Mouse (Mus musculus) left cerebral cortex, adult 2 months (tissue): ENCODE measurements around the gene Adam29. TPM values are rescaled to one million over a fixed set of nuclear protein-coding genes. Genes with fewer than 3 reads are reported as not detected.

Experiments used
- DNase-seq, 2 experiments: peaks; one replicate each; pipeline ENCODE4 v3.0.0; 2021 to 2022; ENCODE audit warnings: low spot score in 2 of 2, mixed read lengths in 1 of 2; ENCODE audit errors: extremely low spot score in 1 of 2
- H3K27ac ChIP-seq: fragments of 200-600 bp; 2 replicates; pipeline ENCODE4 v1.8.1; 2022
- H3K4me3 ChIP-seq: fragments of 200-600 bp; 2 replicates; pipeline ENCODE4 v1.8.1; 2022
- CTCF ChIP-seq: fragments of 200-600 bp; IDR thresholded peaks from 2 replicates; pipeline ENCODE4 v1.8.1; 2022; ENCODE audit warnings: antibody characterized with exemption, mild to moderate bottlenecking, moderate library complexity
- intact Hi-C: fragments of 180-260 bp; cut with DNase I; formaldehyde crosslinking; loops from one replicate; pipeline ENCODE4 v1.15.1; 2025
- long read RNA-seq, 2 experiments: library from polyadenylated mRNA; stranded (forward); transcript quantifications; one replicate each; pipeline ENCODE4 v2.0.0; 2021; ENCODE audit warnings: borderline mapping rate in 2 of 2
- total RNA-seq, 2 experiments: library from RNA; stranded (reverse); gene quantifications; 2 replicates each; pipeline ENCODE4 v1.2.3; 2021

Gene Adam29
- total RNA-seq, result not detected
- long read RNA-seq, experiment 1, result 0 reads
- long read RNA-seq, experiment 2, result 0 reads

DNA sequence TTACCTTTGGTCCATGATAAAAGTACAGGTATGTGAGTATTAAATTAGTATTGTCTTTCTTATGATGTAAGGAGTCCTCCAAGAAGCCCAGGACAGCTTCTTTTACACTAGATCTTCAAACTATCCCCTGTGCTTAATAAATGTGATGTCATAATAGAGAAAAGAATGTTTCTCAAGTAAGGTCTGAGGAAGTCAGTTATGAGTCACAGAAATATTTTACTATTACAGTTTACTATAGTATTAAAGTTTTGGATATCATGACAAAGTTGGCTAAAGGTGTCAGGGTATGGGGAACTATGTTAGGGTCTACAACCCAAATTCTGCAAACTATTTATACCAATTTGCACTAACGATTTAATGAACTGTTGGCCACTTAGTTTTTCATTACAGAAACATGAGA is at the start of gene Adam29:
Gene Adam29 (minus strand): TSS at position 101 of the 400 bp plus-strand sequence.
- no peak for DNase-seq
- intact Hi-C loops, result no loop called here
- no peak for TF ChIP-seq CTCF
- no peak within 1 kb of the TSS for H3K4me3 ChIP-seq
- no peak within 1 kb of the TSS for H3K27ac ChIP-seq

GRCm38 (mm10) chr8:55940526-55940880 is 33.8 kb upstream of the Adam29 start:
- no peak overlapping the region for H3K27ac ChIP-seq
- intact Hi-C loops, result no loop called here

GRCm38 (mm10) chr8:55939870-55940525 is 33.2 kb upstream of the Adam29 start, which contains the start of gene Glra3:
Gene Glra3, plus strand, starts transcription at chr8:55940460.
- H3K27ac ChIP-seq, result no peak within 1 kb of the TSS

More at GRCm38 (mm10) chr8:55940526-55940880, 33.8 kb upstream of the Adam29 start:
- no peak for TF ChIP-seq CTCF
- no peak for DNase-seq
- peak overlapping the region; percentile 51 for H3K4me3 ChIP-seq

More at GRCm38 (mm10) chr8:55939870-55940525, 33.2 kb upstream of the Adam29 start, which contains the start of gene Glra3:
- intact Hi-C loops, result no loop called here
- no peak for TF ChIP-seq CTCF
- DNase-seq, result peak; percentile 63 to 67
- H3K4me3 ChIP-seq, result peak within 1 kb of the TSS; percentile 51

Other genes with a start within 250 kb of the Adam29 start
- gene Glra3, start 33.5 kb upstream of the Adam29 start, total RNA-seq, result 1 to 10 TPM; 7.6 to 9.4 TPM